Mouse (Mus musculus) left cerebral cortex, adult 8-10 months (tissue): ENCODE results near the gene Aebp1. TPM values are rescaled to one million over a fixed set of nuclear protein-coding genes. Genes with fewer than 3 reads are reported as not detected.

ENCODE experiments used
- DNase-seq, 2 experiments: peaks; one replicate each; pipeline ENCODE4 v3.0.0; 2022; ENCODE audit warnings: low spot score in 2 of 2
- total RNA-seq, 4 experiments: library from RNA; stranded (reverse); gene quantifications; 2 replicates each; pipeline ENCODE4 v1.2.4; 2022

The Aebp1 gene
- total RNA-seq, 4 experiments from 2014 or later, result 22.3 to 25.7 (median 24.6) TPM

- no peak for DNase-seq
These were observed 57.9 kb downstream of the Aebp1 start for GRCm38 (mm10) chr11:5919606-5920005.

DNA sequence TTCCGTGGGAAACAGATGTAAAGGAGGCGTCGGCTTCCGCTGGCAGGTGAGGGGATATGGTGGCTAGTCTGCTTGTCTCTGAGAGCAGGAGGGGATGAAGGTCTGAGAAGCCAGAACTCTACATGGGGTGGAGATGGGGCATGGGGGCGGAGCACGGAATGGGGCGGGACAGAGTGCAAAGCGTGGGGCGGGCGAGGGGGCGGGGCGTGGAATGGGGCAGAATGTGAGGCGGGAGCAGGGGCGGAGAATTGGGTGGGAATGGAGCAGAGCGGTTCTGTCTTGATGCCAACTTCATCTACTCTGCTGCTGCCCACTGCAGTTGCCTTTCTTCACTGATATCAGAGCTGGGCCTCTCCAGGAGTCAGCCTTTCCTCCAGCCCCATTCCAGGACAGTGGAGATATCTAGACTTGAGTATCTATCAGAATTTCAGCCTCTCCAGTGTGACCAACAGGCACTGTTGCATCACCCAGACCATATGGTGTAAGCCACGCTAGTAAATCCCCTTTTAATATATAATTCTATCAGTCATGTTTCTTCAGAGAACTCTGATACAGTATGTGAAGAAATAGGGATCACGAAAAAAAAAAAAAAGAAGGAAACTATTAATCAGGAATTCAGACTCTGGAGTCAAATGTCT lies 58.7 kb downstream of the Aebp1 start:
- no peak for DNase-seq

Other genes with a start within 250 kb of the Aebp1 start
- gene Mrps24, start 146.3 kb upstream of the Aebp1 start, total RNA-seq, result 10 to 100 TPM; 58.0 to 65.8 (median 61.4) TPM
- gene Urgcp, start 99.6 kb upstream of the Aebp1 start, total RNA-seq, result 10 to 100 TPM; 71.7 to 74.7 (median 73.3) TPM
- 10 to 100 TPM; 59.1 to 73.2 (median 66.7) TPM for gene Dbnl, start 73.5 kb upstream of the Aebp1 start, total RNA-seq
- 10 to 100 TPM in 3 of 4 experiments, 1 to 10 TPM in 1; 8.3 to 11.8 (median 10.7) TPM for gene Pgam2, start 58.2 kb upstream of the Aebp1 start, total RNA-seq
- gene Polm, start 23.9 kb upstream of the Aebp1 start, total RNA-seq, result 10 to 100 TPM in 3 of 4 experiments, 1 to 10 TPM in 1; 9.8 to 14.5 (median 13.4) TPM
- 10 to 100 TPM; 22.1 to 26.9 (median 23.4) TPM for gene Pold2, start 16.3 kb downstream of the Aebp1 start, total RNA-seq
- gene Myl7, start 36.8 kb downstream of the Aebp1 start, total RNA-seq, result not detected
- gene Gck, start 88.1 kb downstream of the Aebp1 start, total RNA-seq, result 1 to 10 TPM in 3 of 4 experiments, under 1 TPM in 1; 0.81 to 2.3 (median 1.2) TPM
- 10 to 100 TPM; 77.3 to 84.9 (median 82.7) TPM for gene Ykt6, start 93.7 kb downstream of the Aebp1 start, total RNA-seq
- 100 to 1,000 TPM; 652 to 710 (median 699) TPM for gene Camk2b, start 204.4 kb downstream of the Aebp1 start, total RNA-seq